Mouse (Mus musculus): Measurements from ENCODE around the gene Bnc1. TPM values are rescaled to one million over a fixed set of nuclear protein-coding genes. Genes with fewer than 3 reads are reported as not detected.

Bnc1 gene
- total RNA-seq (2022), result under 1 TPM in 2 of 4 experiments, not detected in 2; 0.10 to 0.11 TPM

GRCm38 (mm10) chr7:81992131-81993061, at the start of gene Bnc1:
TSS of gene Bnc1 (minus strand) at chr7:81992292.
- DNase-seq (ENCODE audit: low spot score in 2 of 2), result no peak

DNA sequence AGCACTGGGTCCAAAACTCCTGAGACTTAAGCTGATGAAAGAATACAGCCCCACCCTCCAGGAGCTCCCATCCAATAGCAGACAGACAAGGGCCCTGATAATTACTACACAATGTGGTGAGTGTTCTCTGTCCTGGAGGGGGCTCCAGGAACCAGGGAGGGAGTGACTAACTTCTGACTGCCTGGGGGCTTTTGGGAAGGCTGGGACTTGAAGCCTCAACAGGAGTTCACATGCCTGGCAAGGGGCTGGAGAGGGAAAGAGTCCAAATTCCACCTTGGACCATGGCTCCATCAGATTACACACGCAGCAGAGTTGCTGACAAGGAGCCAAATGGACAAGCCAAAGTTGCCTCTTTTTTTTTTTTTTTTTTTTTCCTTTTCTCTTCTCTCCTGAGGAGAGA, 41.3 kb upstream of the Bnc1 start:
- no peak for DNase-seq (ENCODE audit: low spot score in 2 of 2)

DNA sequence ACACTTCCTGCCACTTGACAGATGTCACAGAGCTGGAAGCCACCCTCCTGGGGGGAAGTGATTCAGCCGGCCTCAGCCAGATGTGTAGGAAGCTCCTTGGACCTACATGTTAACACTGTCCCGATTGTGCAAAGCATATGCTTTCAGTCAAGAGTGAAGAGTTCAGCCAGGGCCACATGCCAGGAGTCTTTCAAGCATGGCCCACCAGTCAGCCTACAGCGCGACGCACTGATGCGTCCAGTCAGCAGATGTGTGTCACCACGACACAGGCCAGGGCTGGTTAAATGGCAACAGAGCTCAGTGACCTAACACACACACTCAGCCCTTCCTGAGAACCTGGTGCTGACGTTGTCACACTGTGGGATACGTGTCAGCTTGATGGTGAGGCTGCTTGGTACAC, 37.6 kb upstream of the Bnc1 start:
- DNase-seq (ENCODE audit: low spot score in 2 of 2), result no peak

GRCm38 (mm10) chr7:82025802-82026201, 33.7 kb upstream of the Bnc1 start:
- DNase-seq (ENCODE audit: low spot score in 2 of 2), result no peak

DNA sequence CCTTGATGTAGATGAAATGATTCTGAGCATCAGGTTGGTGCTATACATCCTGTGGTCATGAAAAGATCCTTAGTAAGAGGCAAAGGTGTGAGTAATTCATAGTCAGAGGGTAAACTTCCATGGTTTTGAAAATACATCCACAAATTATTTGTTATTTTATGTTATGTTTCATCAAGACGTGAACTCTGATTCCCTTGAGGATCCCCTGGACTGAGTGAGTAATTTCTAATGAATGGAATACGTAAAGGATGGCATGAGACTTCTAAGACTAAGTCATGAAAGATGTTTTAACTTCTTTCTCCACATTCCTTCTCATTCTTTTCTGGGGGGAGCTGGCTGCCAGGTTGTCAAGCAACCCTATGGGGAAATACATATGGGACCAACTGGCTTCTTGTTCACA, 31.6 kb upstream of the Bnc1 start:
- DNase-seq (ENCODE audit: low spot score in 2 of 2), result no peak

DNA sequence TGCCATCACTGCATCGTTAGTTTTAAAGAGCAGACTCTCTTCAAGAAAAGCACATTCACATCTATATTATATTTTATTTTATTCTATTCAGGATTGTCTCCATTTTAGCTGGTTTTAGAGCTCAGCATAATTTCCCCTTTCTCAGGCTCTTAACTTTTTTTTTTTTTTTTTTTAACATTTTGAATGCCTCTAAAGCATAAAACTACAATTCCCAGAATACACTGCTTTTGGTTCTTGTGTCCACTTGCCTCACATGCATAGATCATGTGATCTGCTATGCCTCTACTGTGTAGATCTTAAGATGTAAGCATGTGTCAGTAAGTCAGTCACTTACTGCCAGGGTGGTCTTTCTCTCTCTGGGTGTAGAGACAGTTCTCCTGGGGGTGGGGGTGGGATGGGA, 30.3 kb upstream of the Bnc1 start:
- no peak for DNase-seq (ENCODE audit: low spot score in 2 of 2)

DNA sequence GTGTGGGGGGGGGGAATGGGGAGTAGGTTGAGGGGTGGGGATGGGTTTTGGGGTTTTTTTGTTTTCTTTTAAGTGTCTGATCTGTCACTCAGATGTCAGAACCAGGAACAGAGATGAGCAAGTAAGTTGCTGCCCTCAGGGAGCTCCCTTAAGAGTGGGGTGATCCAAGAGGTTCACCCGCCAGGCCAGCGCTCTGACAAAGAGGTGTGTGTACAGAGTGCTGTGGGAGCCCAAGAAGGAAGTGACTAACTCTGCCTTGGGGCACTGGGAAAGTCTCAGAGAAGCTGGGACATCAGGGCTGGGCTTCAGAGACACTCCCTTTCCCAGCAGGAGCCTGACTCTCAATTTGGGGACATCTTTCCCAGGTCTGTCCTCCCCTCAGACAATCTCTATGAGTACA, 25.9 kb upstream of the Bnc1 start:
- DNase-seq (ENCODE audit: low spot score in 2 of 2), result no peak

DNA sequence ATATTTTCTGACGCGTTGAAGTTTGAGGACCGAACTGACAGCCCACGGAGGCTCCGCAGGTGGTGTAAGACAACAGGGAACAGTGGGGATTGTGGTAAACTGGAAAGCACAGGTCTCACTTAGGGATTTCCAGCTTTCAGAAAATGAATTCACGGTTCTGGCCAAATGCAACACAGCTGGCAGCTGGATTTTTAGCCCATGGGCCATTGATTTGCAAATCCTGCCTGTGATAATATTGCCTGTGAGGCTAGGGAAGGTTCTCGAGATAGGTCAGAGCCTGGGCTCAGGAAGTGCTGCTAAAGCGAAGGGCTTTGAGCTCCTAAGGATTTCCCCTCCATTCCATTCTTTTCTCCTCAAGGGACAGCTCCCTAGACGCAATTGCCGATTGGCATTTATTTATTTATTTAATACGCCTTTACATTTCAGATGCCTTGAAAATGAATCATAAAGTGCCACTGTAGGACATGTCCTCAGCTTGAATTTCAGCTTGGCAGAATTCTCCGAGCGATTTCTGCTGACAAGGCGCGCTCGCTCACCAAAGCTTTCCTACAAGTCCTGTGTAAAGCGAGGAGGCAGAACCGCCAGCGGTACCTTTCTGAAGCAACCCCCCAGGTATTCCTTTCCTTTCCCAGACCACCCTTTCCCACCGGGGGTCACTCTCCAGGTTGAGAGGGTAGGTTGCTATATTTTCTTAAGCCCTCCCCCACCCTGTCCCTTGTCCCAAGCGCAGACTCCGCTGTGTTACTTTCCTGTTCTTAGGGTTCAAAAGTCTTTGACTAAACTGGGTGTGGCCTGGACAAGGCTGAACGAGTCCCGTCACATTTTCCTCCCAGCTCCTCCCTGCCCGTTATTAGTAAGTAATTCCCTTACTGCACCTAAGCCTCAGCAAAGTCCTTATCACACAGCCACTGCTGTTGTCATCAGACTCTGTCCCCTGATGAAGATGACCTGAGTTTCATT, 24.9 kb upstream of the Bnc1 start:
- no peak for DNase-seq (ENCODE audit: low spot score in 2 of 2)

DNA sequence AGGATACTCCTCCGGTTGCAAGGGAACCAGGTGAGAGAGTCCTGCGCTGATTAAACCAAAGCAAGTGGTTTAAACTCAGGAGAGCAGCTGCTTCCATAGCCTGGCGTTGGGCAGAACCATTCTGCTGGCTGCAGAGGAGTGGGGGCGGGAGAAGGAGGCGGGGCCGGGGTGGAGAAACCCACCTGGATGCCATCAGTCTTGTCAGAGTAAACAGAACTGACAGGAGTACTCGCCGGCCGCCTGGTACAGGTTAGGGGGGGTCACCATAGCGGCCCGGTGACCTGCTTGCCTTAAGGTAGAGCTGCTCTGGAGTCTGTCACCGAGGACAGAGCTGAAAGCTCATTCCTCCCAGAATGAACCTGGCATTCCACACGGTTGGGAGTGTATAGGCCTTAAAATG, 20.4 kb upstream of the Bnc1 start:
- no peak for DNase-seq (ENCODE audit: low spot score in 2 of 2)

DNA sequence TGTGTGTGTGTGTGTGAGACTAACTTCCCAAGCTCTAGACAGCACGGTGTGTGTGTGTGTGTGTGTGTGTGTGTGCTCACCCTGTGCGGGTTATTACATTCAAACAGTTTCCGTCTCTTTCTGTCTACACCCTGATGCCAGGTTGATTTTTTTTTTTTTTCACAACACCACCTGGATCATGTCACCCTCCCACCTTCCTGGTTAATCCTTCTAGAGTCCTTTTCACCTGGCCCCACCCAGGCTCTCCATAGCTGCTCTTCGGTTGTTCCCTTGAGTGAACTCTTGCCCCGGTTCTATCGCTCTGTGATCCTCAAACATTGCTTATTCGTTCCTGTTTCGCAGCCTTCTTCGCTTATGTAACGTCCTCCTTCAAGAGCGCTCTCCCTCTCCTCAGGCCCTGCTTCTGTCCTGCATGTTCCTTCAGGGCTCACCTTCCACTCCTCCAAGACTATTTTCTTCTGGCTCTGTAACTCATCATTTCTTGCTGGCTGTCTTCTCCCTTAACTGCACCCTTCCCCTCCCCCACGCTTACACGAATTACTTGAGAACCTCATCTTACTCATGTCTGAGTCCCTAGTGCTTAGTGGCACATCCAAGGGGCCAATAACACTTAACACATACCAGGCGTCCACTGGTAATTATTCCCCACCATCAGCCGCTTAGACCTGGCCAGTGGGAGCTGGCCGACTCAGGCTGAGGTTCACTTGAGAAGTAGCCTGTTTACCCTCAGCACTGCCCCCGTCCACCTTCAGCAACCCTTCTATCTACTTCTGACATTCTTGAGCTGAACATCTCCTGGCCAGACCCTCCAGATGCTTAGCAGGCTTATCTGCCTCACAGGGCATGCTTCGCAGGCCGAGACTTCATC, 19.7 kb upstream of the Bnc1 start:
- no peak for DNase-seq (ENCODE audit: low spot score in 2 of 2)

DNA sequence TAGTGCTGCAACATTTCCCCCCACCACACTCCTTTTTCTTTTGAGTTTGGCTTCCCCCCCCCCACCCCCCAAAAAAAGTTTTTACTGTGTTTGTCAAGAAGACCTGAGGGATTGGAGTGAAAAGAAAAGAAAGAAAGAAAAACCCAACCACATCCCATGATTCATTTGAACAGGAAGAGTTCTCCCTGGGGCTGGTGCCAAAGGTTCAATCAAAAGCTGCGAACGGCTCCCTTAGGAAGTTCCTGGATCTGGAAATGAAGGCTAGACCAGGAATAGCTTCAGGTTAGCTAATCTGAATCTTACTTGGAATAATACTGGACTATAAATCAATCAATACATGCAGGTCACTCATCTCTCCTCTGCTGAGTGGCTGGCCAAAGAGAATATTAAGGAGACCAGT, 15.1 kb upstream of the Bnc1 start:
- DNase-seq (ENCODE audit: low spot score in 2 of 2), result no peak

DNA sequence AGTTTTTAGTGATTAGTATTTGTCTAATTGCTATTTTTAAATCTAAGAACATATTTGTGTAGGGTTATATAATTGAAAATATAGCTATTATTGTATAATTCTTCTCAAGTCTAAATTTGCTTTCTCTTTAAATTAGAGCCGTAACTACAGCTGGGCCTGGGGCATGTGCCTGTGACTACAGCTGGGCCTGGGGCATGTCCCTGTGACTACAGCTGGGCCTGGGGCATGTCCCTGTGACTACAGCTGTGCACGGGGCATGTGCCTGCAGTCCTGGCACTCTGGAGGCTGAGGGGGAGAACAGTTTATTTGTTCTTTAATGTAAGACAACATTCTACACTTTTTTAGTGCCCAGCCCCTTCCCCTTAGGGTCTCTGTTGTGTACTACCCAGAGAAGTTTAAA, 12.1 kb upstream of the Bnc1 start:
- no peak for DNase-seq (ENCODE audit: low spot score in 2 of 2)

GRCm38 (mm10) chr7:81999816-82000215, 7.7 kb upstream of the Bnc1 start:
- no peak for DNase-seq (ENCODE audit: low spot score in 2 of 2)

GRCm38 (mm10) chr7:81999372-81999771, 7.3 kb upstream of the Bnc1 start:
- DNase-seq (ENCODE audit: low spot score in 2 of 2), result no peak

DNA sequence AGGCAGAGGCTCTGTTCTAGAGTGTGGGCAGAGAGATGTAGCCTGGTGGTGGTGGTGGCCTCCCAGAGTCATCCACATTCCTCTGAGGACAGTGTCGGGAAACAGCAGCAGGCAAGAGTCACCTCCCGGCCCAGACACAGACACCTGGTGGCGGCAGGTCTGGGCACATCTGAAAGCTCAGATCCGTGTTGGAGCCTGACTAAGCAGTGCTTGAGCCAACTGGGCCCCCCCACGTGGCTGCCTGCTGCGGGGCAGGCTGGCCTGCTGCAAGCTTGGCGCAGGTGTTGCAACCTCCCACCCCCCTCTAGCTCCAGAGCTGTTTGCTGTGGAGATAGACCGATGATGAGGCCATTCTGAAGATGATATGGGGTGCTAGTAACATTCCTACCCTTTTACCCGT, 3.9 kb upstream of the Bnc1 start:
- DNase-seq (ENCODE audit: low spot score in 2 of 2), result no peak

- DNase-seq (ENCODE audit: low spot score in 2 of 2), result no peak
Measured at GRCm38 (mm10) chr7:81995126-81995525, 3.0 kb upstream of the Bnc1 start.

DNA sequence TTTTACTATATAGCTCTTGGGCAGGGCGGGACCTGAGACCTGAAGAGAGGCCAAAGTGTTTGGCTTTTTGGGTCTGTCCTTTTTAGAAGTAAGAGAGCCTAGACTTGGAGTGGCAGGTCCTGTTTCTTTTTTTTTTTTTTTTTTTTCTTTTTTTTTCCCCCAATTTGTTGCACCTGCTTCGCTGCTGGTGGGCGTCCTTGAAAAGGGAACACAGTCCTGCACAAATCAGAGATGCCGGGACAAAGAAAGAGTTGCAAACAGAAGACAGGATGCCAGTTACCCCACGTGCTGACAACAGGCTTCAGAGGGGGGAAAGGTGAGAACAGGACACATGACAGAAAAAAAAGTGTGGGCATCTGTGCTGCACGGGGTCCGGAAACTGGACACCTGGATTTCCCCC, 1.0 kb upstream of the Bnc1 start:
- DNase-seq (ENCODE audit: low spot score in 2 of 2), result no peak

- DNase-seq (ENCODE audit: low spot score in 2 of 2), result no peak
Measured at GRCm38 (mm10) chr7:81991611-81992061, 456 bp downstream of the Bnc1 start.

DNA sequence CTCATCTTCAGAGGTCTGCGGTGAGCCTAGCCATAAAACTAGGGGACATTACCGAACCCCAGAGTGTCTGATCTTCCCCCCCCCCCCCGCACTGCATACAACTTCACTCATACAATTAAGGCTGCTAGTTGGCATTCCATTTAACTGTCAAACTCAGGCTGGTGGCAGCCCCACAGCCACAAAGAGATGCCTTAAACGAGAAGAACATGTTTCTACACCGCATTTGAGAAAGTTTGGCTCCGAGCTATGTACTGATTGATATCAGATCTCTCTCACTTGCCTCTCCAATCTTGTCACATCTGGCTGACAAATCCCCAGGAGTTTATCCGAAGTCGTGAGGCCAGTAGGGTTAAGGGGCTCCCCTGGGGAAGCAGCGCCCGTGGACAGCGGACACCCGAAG, 976 bp downstream of the Bnc1 start:
- no peak for DNase-seq (ENCODE audit: low spot score in 2 of 2)

- no peak for DNase-seq (ENCODE audit: low spot score in 2 of 2)
Measured at GRCm38 (mm10) chr7:81983651-81984050, 8.4 kb downstream of the Bnc1 start.

DNA sequence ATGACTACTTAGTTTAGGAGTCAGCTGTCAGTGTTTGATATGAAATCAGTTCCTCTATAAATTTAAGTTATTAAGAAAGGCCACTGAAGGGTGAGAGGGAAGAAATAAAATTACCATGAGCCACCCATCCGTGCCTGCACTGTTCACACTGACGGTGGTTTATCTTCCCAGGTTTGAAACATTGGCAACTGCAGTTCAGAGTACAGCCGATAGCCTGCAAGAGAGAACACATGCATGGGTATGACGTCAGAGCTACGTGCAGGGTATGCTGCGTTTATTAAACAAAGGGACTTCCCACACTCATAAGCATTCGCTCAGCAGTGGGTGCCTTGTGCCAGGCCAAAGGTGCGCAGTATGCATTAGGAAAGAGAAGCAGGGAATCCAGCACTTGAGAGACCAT, 13.8 kb downstream of the Bnc1 start:
- DNase-seq (ENCODE audit: low spot score in 2 of 2), result no peak
